Mouse (Mus musculus) lung, postnatal 4 days (tissue): Measurements from ENCODE around the gene Hoxd13.

ENCODE experiments used
- DNase-seq, 2 experiments: peaks; one replicate each; pipeline ENCODE4 v3.0.0; 2021

Hoxd13 gene

DNA sequence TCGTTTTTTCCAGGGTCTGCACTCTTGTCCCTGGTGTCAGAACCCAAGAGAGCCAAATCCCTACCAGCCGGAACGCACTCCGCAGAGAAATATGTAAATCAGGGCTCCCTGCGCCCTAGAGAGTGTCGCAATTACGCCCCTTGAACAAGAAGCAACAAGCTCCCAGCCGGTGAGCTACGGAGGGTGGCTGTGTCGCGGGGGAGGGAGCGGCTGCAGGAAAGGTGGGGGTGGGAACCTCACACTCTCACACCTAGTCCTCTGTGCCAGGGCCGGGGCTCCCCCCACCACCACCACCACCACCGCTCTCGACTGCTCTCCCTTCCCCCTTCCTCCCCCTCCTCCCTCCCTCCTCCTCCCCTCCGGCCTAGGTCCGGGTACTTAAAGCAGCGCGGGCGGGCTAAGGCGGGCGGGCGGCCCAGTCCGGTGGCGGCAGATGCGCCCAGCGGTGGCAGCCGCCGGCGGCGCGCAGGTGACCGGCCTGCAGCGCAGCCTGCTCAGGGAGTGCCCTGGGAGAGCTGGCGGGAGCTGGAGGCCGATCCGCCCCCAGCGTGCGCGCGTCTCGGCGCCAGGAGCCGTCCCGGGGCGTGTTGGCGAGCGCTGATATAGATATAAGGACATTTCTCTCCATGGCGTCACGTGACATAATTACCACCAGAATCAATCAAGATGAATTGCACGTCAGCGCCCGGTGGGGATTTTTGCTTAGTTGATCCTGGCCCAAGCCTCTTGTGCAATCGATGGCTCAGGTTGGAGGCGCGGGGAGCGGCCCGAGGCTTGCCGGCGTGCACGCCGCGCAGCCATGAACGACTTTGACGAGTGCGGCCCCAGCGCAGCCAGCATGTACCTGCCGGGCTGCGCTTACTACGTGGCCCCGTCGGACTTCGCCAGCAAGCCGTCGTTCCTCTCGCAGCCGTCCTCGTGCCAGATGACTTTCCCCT is 13.8 kb downstream of the Hoxd13 start:
- no peak for DNase-seq

DNA sequence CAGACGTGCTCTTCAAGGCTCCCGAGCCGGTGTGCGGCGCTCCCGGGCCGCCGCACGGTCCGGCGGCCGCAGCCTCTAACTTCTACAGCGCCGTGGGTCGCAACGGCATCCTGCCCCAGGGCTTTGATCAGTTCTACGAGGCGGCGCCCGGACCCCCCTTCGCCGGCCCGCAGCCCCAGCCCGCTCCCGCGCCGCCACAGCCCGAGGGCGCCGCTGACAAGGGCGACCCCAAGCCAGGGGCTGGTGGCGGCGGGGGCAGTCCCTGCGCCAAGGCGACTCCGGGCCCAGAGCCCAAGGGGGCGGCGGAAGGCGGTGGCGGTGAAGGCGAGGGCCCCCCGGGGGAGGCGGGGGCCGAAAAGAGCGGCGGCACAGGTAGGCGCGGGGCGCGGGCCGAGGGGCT is 14.7 kb downstream of the Hoxd13 start:
- DNase-seq = peak in 1 of 2 experiments; percentile 22

DNA sequence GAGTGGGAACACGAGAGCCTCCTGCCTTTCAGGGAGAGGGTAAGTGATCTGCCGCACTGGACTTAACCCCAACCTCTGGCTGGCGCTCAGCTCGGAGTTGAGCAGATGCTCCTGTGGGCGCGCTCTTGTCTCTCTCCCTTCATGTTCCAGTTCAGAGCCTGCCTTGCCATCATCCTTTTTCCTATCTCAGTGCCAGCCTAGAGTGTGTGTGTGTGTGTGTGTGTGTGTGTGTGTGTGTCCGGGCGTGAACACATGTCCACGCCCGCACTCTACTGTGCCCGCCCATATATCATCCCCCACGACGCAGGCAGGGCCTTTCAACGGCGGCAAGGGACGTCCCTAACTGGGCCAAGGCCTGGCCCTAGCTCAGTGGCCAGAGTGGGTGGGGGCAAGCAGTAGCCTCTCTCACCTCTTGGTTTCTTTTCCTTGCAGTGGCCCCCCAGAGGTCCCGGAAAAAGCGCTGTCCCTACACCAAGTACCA is 15.4 kb downstream of the Hoxd13 start:
- DNase-seq = no peak

DNA sequence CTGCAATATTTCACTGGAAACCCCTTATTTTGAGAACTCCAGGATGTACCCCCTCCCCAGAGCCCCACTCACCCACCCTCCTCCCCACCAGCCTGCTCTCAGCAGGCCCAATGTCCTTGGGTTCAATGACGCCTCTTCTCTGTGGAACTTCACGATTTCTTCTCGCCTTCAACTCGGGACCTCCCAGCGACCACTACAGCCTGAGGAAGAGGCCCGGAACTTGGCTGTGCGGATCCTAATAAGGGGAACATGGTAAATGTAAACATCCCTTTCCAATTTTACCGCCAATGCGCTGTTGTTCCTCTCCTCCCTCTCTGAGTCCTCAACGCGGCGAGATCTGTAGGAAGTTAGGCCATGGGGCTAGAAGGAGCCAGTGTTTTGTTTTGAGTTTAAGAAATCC is 16.0 kb downstream of the Hoxd13 start:
- DNase-seq = no peak

DNA sequence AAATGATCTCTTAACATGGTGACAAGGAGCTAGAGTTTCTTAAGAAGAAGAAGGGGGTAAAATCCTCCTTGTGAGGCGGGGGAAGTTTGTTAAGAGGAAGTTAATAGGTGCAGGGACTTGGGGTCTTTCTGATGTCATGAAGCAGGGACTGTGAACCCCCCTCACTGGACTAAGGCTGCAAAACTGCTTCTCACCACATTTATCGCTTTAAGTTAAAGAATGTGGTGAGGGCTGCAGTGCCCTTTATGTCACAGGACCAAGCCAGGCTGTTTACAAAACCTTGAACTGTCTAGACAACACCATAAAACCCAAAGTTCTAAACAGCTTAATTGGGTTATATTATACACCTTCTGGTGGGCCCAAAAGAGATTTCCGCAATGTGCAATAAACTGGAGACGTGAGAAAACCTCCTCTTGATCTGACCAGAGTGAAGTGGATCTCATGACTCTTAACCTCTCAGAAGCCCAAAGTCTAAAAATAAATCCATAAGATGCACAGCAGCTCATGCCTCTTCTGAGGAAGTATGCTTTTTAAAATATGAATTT is 17.0 kb downstream of the Hoxd13 start:
- DNase-seq = no peak

DNA sequence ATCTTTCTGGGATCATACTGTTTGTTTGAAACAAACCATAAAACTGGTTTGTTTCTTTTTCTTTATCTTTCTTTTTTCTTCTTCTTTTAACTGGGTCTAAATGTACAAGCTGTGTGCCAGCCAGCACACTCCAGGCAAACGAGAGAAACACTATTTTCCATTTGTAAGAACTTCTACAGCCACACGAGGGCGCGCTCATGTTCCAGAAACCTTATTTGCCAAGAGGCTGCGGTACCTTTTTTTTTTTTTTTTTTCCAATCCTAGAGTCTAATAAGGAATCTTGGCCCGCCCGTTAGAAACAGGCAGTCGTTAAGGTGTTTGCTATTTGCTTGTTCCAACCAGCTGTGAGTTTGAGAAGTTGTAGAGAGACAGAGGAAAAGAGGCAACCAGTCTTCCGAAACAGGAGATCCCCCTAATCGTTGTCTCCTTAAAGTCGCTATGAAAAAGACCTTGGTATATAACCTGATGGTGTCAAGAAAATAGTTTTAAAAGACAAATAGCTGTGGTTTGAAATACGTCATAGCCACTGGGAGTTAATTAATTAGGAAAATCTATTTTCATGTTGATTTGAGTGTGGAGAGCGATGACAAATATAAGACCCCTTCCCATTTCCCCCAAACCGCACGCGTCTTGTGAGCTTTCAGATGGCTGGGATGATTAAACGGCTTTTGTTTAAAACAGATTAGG is 18.3 kb downstream of the Hoxd13 start:
- peak; percentile 54 to 67 for DNase-seq

DNA sequence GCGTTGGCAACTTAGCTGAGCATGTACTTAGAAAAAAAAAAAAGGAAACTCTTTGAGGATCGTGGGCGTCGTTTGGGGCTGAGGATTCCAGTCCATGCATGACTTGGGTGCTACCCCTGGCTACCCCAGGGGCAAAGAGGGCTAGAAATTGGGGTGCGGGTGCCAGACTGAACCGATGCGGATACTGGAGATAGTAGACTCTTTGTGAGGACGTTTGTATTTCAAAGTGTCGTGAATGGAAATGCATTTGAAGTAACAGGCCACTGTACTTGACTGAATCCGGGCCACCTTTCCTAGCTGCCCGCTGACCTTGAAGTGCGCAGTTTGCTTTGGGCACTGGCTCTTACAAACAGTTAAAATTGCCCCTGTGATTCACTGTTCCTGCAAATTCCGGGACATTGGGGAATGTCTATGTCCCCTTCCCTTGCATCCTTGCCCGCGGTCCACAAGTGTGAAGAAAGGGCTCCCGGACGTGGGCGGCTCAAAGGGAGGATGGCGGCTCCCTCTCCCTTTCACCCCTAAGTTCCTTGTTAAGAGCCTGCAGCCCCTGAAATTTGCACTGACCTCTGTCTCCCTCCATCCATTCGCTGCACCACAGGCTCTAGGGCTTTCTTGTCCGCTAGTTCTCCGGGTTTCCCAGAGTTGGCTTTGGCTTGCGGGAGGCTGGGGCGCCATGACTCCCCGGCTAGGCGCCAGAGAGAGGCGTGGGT is 19.0 kb downstream of the Hoxd13 start:
- no peak for DNase-seq

GRCm38 (mm10) chr2:74687698-74688555 is 19.8 kb downstream of the Hoxd13 start:
- no peak for DNase-seq

DNA sequence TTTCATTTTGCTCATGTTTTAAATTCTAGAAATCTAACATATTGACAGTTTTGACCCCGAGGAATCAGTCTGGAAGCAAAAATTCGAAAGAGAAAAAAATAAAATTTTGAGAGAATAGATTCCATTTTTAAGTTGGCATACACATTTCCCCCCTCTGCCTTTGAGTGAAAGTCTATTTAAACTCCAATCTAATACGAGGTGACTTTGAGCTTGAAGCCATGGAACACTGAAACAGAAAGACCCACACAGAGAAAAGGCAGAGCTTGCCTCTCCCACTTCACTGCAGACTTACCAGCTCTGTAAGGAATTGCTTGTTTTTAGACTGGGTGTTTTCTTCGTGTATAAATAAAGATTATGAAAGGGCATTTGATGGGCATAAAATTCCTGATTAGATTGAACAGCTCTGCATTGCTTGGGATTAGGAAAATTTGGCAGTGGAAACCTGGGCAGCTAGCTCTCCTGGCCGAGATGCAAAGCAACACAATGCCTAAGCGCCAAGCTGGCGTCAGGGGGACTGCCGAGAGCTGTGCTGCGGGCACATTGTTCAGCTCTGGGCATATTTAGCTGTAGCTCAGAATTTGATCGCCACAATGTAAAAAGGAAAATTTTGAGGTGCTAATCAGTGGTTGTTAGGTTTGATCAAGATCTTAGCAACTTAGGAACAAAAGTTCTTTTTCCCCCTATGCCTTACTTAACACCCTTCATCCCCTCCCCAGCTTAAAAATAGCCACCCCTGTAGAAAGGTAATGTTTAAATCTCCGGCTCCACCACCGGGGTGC is 20.9 kb downstream of the Hoxd13 start:
- DNase-seq = no peak

DNA sequence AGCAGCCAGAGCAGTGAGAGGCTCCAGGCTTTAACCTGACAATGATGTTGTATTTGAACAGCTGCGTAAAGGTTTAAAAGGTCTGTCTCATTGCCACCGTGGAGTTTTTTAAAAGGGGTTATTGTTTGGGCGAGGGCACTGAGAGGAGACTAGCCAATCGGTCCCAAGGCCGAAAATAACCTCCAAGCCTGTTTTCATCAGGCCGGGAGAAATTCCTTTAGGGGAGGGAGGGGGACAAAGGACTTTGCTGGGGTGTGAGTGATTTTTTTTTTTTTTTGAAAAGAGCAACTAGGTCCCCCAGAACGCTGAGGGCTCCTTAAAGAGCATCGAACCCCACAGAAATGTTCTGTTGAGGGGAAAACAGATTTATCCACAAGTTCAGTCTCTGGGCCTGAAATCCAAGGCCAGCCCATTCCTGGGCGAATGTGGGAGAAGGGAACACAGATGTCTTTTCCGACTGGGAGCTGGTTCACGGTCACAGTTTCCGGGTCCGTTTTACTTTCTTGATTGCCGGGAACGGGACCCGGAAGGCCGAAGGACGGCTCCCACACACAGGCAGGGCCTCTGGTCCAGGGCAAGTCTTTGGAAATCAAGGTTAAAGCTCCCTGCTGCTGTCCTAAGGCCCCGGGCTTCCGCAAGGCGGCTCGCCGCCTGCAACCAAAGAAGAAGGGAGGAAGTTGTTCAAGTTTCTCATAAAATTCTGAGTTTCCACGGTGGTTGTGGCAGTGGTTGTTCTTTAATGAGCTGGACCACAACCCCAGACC is 21.6 kb downstream of the Hoxd13 start:
- DNase-seq = peak in 1 of 2 experiments; percentile 25

DNA sequence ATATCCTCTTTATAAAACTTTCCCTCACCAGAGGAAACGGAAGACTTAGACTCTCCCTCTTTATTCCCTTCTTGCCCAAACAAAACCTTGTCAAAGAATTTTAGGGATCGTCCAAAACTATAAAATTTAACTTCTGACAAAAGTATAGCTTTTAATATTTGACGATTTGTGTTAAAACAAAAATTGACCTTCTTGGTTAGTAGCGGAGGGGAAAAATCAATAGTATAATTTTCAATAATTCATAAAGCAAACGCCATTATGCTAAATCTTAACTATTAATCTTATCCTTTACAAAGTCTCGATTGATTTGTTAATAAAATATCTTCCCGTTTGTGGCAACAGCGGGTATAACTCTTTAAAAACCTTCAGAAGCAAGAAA is 22.2 kb downstream of the Hoxd13 start:
- DNase-seq = no peak

DNA sequence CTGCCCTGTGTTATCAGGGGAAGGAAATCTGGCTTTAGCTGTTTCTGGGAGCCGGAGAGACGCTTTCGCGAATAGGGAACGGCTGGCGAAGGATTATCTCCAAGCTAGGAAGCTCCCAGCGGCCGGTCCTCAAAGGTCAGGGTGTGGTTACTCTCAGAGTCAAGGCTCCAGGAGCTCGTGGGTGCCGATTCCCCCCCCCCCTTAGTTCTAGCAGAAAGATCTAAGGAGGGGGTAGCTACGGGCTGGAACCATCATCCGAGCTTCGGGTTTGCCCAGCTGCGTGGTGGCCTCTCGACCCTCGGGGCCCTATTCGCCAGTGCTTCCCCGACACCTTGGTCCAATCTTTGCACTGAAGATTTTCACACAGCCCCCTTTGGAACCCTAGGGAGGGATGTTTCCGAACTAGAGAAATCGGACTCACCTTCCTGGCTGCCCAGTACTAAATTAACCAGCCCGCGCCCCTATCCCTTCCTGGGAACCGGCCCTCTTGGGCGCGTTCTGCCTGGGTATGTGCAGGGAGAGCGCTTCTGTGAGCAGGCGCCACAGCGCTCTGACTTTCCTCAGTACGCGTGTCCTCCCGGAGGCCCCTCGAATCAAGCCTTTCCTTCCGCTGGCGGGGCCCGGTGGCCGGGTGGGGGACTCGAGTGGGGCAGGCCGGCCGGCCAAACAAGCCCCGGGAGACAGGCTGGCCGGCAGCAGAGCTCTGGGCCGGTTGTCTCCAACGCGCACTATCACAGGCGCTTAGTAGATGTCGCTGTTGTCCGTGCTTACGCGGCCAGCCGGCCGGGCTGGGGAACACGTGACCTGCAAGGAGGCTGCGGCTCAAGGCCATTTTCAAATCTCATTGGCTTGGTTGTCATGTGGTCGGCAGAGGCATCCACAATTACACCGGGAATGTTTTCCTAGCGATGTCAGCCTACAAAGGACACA is 23.2 kb downstream of the Hoxd13 start, which contains the start of gene Hoxd10:
Gene Hoxd10, plus strand, starts transcription at position 903 of the 930 bp plus-strand sequence.
- peak; percentile 56 to 74 for DNase-seq

- DNase-seq = no peak
Observed at GRCm38 (mm10) chr2:74691995-74692807, 24.1 kb downstream of the Hoxd13 start.

DNA sequence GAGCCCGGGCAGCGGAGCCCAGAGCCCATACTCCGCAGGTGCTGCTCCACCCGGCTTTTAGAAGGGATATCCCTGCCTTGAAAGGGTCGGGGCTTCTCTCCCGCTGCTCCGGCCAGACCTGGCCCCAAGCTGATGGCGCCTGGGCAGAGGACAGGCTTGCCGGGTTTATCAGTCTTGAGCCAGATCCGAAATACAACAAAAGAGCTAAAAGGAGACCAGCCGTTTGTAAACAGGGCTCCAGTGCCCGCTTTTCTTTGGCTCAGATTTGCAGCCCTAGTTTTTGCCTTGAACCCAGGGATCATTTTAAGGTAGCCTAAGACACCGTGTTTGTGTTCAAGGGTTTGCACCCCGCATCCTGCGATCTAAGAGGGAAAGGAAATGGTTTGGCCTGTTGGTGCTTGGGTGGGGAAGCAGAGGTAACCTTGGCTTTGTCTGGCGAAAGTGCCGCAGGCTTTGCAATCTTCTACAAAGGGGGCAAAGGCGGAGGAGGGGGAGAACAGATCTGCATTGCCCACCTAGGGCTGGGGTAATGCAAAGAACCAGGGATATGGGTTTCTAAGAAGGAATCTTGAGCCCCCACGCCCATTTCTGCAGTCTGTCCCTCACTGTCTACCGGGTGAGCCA is 24.8 kb downstream of the Hoxd13 start:
- no peak for DNase-seq

GRCm38 (mm10) chr2:74693432-74693827 is 25.3 kb downstream of the Hoxd13 start:
- DNase-seq = no peak

- DNase-seq = no peak
Observed at GRCm38 (mm10) chr2:74694066-74694465, 26.0 kb downstream of the Hoxd13 start.

DNA sequence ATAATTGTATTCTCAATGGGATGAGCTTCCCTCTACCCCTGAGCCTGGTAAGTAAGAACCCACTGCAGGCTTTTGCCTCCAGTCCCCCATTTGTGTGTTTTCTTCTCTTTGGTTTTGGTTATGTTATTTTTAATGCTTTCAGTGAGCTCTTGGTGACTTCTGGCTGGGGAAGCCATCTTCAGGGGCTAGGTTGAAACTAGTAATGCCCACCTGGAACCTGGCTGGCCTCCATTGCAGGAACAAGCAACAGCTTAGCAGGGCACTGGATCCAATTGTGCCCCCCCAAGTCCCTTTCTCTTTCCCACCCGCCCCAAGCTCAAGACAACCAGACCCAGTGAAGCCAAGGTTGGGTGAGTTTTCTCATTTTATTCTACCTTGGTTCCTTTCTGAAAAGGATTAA is 27.3 kb downstream of the Hoxd13 start:
- DNase-seq = no peak
